In genomic region chr5:86473859-86474258, GRCm38 (mm10) we compare ENCODE assay signal across 41 mouse cellular contexts. TPM values are rescaled to one million over a fixed set of nuclear protein-coding genes. Genes with fewer than 3 reads are reported as not detected.
"Had no signal": no experiment of that assay in that cellular context is flagged by ENCODE, and none has a peak within 500 bp of the region (broad histone marks: within the 10 kb centered on the region; RNA-seq: fewer than 3 reads in every experiment).

No protein-coding gene starts in this region.

- ATAC-seq: forebrain, postnatal 0 days; hindbrain, postnatal 0 days; liver, embryonic 12.5 days had no signal

- H3K36me3 ChIP-seq: heart, embryonic 13.5 days; heart, embryonic 15.5 days; hindbrain, embryonic 13.5 days; hindbrain, embryonic 15.5 days; kidney, embryonic 15.5 days; limb, embryonic 13.5 days; limb, embryonic 15.5 days; liver, embryonic 12.5 days had no signal

- H3K4me3 ChIP-seq: gastrocnemius, adult 2 months; heart, adult 2 months; heart, embryonic 13.5 days; heart, embryonic 15.5 days; hindbrain, embryonic 13.5 days; hindbrain, embryonic 15.5 days; kidney, embryonic 15.5 days; limb, embryonic 13.5 days; limb, embryonic 15.5 days; liver, embryonic 12.5 days had no signal

- DNase-seq: forebrain, postnatal 0 days; gastrocnemius, adult 2 months; gastrocnemius, postnatal 10 days; gastrocnemius, postnatal 25 days; heart, adult 11 months; heart, adult 2 months; heart, postnatal 14 days; heart, postnatal 36 days; kidney, adult 11 months; kidney, adult 2 months; kidney, adult 9 months; kidney, postnatal 14 days; kidney, postnatal 36 days; layer of hippocampus, adult 9-11 months; layer of hippocampus, postnatal 36 days; left cerebral cortex, postnatal 4 days had no signal

- H3K27ac ChIP-seq: gastrocnemius, adult 2 months; heart, adult 2 months; heart, embryonic 13.5 days; heart, embryonic 15.5 days; hindbrain, embryonic 13.5 days; hindbrain, embryonic 15.5 days; hindbrain, postnatal 0 days; kidney, embryonic 15.5 days; kidney, postnatal 0 days; limb, embryonic 13.5 days; limb, embryonic 15.5 days; liver, embryonic 12.5 days; liver, embryonic 14.5 days had no signal

- H3K27me3 ChIP-seq: heart, embryonic 13.5 days; heart, embryonic 15.5 days; hindbrain, embryonic 13.5 days; hindbrain, embryonic 15.5 days; kidney, embryonic 15.5 days; limb, embryonic 13.5 days; limb, embryonic 15.5 days; liver, embryonic 12.5 days had no signal

- H3K9ac ChIP-seq: forebrain, postnatal 0 days; heart, embryonic 13.5 days; heart, embryonic 15.5 days; hindbrain, embryonic 13.5 days; hindbrain, embryonic 15.5 days; kidney, embryonic 15.5 days; limb, embryonic 13.5 days; limb, embryonic 15.5 days; liver, embryonic 12.5 days; liver, embryonic 14.5 days had no signal

- H3K9me3 ChIP-seq: heart, embryonic 13.5 days; heart, embryonic 15.5 days; hindbrain, embryonic 13.5 days; hindbrain, embryonic 15.5 days; kidney, embryonic 15.5 days; limb, embryonic 13.5 days; limb, embryonic 15.5 days; liver, embryonic 12.5 days had no signal

- H3K4me1 ChIP-seq: heart, embryonic 13.5 days; heart, embryonic 15.5 days; hindbrain, embryonic 13.5 days; hindbrain, embryonic 15.5 days; kidney, embryonic 15.5 days; limb, embryonic 13.5 days; limb, embryonic 15.5 days; liver, embryonic 12.5 days had no signal

- H3K4me2 ChIP-seq: heart, embryonic 11.5 days; heart, embryonic 13.5 days; heart, embryonic 15.5 days; hindbrain, embryonic 13.5 days; hindbrain, embryonic 15.5 days; kidney, embryonic 15.5 days; limb, embryonic 13.5 days; limb, embryonic 15.5 days; liver, embryonic 12.5 days had no signal

RNA-seq across cellular contexts. Expression of gene Tmprss11a, which starts 5.1 kb away (rescaled TPM):
- total RNA-seq: forebrain, postnatal 0 days; gastrocnemius, adult 2 months; gastrocnemius, postnatal 10 days; gastrocnemius, postnatal 25 days; gastrocnemius, postnatal 4 days; heart, adult 2 months; heart, postnatal 14 days; heart, postnatal 36 days; hematopoietic stem cell, adult 5-6 weeks; hindbrain, postnatal 0 days; layer of hippocampus, postnatal 14 days; left cerebral cortex, adult 18-20 months; left cerebral cortex, postnatal 25 days; left cerebral cortex, postnatal 4 days had no signal
- polyA plus RNA-seq: forebrain, postnatal 0 days; heart, adult 2 months; heart, embryonic 11.5 days; heart, embryonic 13.5 days; heart, embryonic 15.5 days; heart, postnatal 0 days; hindbrain, embryonic 11.5 days; hindbrain, embryonic 13.5 days; hindbrain, embryonic 15.5 days; hindbrain, postnatal 0 days; kidney, adult 2 months; large intestine, adult 2 months; limb, embryonic 11.5 days; limb, embryonic 13.5 days; limb, embryonic 15.5 days; liver, embryonic 12.5 days; liver, embryonic 14.5 days had no signal

RNA-seq across cellular contexts. Expression of gene Tmprss11g, which starts 44.5 kb away (rescaled TPM):
- total RNA-seq: forebrain, postnatal 0 days; gastrocnemius, adult 2 months; gastrocnemius, postnatal 10 days; gastrocnemius, postnatal 25 days; gastrocnemius, postnatal 4 days; heart, adult 2 months; heart, postnatal 14 days; heart, postnatal 36 days; hematopoietic stem cell, adult 5-6 weeks; hindbrain, postnatal 0 days; layer of hippocampus, adult 18-20 months; layer of hippocampus, adult 8-10 months; layer of hippocampus, postnatal 14 days; layer of hippocampus, postnatal 36 days; left cerebral cortex, adult 18-20 months; left cerebral cortex, adult 8-10 months; left cerebral cortex, postnatal 10 days; left cerebral cortex, postnatal 25 days; left cerebral cortex, postnatal 4 days had no signal
- polyA plus RNA-seq: forebrain, postnatal 0 days; heart, adult 2 months; heart, embryonic 11.5 days; heart, embryonic 13.5 days; heart, embryonic 15.5 days; heart, postnatal 0 days; hindbrain, embryonic 11.5 days; hindbrain, embryonic 13.5 days; hindbrain, embryonic 15.5 days; hindbrain, postnatal 0 days; kidney, embryonic 15.5 days; kidney, postnatal 0 days; large intestine, adult 2 months; limb, embryonic 11.5 days; limb, embryonic 13.5 days; liver, embryonic 12.5 days; liver, embryonic 14.5 days had no signal
